Mouse (Mus musculus): Measurements from ENCODE around the gene Pola1. TPM values are rescaled to one million over a fixed set of nuclear protein-coding genes. Genes with fewer than 3 reads are reported as not detected.
"Not testable (repeated sequence)": the region's sequence is repeated elsewhere in the genome, so short reads cannot be mapped to it uniquely, and the experiment has no call there.

Pola1 gene
- total RNA-seq, 2 experiments from 2014 or later, result 17.1 to 23.3 TPM

DNA sequence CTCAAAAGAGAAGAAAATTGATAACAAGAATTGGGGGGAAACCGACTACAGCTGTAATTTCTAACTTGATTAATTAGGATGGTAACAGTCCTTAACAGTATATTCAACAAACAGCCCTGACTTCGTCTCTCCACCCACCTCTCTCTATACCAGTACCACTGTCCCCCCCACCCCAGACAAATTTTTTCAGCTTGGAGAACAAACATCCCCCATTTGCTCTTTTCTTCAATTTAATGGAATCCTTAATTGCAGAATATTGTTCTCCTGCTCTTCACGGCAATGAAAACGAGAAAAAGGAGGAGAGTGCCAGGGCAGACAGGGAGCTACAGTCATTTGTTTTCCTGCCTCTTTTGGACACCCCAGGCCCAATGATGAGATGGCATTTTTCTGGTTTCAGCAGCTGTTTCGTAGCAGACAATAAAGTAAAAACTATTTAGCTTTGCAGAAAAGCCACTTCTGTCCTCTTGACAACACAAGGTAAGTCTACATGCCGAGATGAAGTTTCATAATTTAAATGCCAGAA, 202.2 kb downstream of the Pola1 start:
- DNase-seq, result no peak

- no peak for DNase-seq
Observed at GRCm38 (mm10) chrX:93428956-93429737, 202.8 kb downstream of the Pola1 start.

GRCm38 (mm10) chrX:93400871-93401270, 231.1 kb downstream of the Pola1 start:
- DNase-seq, result not testable (repeated sequence)

- no peak for DNase-seq
Observed at GRCm38 (mm10) chrX:93397089-93397488, 234.9 kb downstream of the Pola1 start.

- DNase-seq, result no peak
Observed at GRCm38 (mm10) chrX:93377285-93377972, 254.5 kb downstream of the Pola1 start.

- no peak for DNase-seq
Observed at GRCm38 (mm10) chrX:93373503-93373902, 258.5 kb downstream of the Pola1 start.

DNA sequence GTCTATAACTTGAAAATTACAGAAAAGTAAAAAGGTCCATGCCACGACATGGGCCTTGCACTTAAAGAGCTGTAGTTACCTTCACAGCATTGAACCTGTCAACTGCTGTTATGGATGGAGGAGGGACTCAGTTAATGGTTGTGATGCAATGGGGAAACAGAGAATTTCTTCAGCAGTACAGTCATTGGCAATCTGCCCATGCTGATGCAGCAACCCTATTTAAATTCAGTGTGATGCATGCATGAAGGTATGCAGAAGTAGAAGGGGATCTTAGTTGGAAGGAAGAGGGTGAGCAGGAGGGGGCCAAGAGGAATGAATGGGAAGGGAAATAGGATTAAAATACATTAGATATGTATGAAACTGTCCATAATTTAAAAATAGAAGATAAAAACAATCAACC, 262.2 kb downstream of the Pola1 start:
- no peak for DNase-seq

DNA sequence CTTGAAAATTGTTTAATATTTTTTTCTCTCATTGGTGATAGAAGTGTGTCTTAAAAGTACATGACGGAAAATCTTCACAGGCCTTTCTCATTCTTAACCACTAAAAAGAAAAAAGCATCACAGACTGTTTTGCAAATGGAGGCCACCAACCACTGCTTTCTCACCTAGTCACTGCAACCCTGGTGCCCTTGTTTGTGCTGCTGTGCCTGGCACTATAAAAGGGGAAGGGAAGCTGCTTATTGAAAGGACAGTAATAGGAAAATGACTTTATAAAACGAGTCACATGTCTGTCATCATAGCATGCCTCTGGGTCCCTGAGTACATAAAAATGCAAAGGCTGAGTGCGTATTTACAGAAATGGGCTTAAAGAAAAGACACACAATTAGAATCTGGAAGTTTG, 263.7 kb downstream of the Pola1 start:
- DNase-seq, result no peak

- no peak for DNase-seq
Observed at GRCm38 (mm10) chrX:93321336-93321735, 310.6 kb downstream of the Pola1 start.

- no peak for DNase-seq
Observed at GRCm38 (mm10) chrX:93319979-93320378, 312.0 kb downstream of the Pola1 start.

- no peak for DNase-seq
Observed at GRCm38 (mm10) chrX:93317577-93317976, 314.4 kb downstream of the Pola1 start.

- DNase-seq, result no peak
Observed at GRCm38 (mm10) chrX:93305780-93306179, 326.2 kb downstream of the Pola1 start.

DNA sequence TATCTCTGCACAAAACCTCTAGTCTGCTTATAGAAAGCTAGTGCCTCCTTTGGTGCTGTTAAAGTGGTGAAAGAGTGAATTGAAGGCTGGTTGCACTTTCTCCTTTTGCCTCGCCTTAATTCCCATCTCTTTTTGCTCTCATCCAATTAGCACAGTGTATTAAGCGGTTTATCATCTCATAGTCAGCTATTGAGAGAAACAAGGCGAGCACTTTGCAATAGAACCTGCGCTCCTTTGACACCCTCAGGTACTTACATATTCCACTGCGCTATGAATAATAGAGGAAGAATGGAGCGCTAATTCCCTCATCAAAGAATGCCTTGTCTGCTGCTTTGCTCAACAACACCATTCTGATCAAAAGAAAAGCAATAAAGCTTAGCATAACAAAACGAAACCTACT, 330.2 kb downstream of the Pola1 start:
- no peak for DNase-seq

DNA sequence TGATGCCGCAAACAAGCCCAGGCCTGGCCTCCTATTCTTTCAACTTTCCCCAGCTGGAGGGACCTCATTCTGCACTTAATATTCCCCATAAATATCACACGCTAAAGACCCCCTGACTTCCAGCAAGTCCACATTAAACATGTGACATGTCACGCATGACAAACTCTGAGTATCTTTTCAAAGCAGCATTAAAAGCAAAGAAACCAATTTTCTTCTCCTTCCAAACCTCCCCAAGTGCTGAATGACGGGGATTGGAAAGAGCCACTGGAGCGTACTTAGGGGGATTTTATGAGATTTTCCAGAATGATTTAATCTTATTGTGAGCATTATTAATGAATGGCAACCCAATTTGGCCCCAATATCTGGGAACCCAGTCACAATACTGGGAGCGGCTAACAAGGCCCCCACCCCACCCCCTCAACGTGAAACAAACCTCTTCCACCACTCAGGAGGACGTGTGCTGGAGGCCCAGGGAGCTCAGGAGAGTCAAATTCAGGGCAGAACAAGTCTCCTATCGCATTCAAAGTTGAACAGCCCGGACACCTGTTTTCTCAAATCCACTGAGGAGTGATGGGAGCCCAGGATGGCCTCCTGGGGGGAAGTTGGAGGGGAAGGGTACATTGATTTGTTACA, 331.7 kb downstream of the Pola1 start:
- DNase-seq, result no peak

DNA sequence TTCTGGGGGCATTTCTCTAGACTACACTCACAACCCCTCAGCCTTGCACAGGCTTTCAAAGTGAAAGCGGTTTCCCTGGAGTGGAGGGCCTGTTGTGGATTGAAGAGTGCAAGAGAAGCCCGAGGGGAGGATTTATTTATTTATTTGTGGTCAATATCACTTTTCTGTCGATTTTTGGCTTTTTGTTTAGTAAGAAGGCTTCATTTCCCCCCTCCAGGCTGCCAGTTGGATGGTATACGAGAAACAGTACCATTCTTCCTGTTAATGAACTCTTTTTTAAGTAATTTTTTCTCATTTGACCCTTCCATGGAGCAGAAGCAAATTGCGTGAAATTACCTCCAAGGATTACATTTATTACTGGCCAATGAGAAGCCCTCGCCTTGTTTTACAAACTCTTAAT, 332.2 kb downstream of the Pola1 start:
- DNase-seq, result no peak

DNA sequence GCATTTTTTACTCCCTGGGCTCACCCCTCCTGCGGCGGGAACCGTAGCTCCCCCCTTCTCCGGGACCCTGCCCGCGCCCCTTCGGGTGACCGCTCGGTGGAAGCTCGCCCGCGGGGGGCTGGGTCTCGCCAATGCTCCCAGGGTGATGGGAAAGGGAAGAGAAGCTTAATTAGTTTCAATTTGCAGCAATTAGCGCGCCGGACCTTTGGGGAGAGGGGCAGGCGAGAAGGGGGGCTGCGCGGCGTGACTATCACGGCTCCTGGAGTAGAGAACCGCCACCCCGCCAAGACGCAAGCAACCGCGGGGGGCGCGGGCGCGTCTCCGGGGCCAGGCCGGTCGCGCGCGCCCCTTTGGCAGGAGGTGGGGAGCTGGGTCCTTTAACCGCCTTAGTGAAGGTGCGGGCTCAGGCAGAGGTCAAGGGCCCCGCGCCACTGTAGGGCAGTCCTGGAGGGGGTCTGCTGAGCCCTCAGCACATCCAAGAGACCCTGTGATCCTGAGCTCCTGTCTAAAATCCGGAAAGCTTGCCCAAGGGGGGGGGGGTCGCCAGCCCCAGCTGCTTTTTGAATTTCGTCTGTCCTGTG, 332.8 kb downstream of the Pola1 start:
- DNase-seq, result no peak

DNA sequence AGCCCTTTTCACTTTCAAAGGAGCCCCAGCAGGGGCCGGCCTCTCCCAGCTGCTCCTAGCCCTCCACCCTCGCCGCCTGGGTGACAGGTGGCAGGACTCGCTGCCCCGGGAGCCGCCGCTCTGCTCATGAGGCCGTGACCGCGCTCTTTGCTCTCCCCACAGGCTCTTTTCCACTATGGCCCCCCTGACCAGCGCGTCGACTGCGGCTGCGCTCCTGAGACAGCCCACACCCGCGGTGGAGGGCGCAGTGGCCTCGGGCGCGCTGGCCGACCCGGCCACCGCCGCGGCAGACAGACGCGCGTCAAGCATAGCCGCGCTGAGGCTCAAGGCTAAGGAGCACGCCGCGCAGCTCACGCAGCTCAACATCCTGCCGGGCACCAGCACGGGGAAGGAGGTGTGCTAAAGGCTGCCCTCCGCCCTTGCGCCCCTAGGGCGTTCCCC, 334.9 kb downstream of the Pola1 start:
- no peak for DNase-seq

DNA sequence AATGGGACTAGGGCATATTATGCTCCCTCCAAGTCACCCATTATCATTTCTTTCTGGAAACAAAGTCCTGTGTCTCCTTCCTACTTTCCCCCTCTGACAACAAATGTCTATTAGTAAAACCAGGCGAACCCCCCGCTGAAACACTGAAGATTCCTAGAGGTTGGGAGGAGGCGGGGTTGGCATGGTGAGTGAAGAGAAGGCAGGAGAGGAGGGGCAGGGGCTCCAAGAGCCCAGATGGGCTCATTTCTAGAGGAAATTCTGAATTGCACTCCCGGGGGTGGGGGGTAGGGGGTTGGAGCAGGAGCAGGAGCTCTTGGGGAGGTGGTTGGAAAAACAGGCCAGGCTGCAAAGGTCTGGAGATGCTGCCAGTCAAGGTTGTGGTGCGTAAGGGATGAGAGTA, 336.1 kb downstream of the Pola1 start:
- no peak for DNase-seq

- no peak for DNase-seq
Observed at GRCm38 (mm10) chrX:93294736-93295490, 337.0 kb downstream of the Pola1 start.

GRCm38 (mm10) chrX:93292031-93292430, 339.9 kb downstream of the Pola1 start:
- no peak for DNase-seq

DNA sequence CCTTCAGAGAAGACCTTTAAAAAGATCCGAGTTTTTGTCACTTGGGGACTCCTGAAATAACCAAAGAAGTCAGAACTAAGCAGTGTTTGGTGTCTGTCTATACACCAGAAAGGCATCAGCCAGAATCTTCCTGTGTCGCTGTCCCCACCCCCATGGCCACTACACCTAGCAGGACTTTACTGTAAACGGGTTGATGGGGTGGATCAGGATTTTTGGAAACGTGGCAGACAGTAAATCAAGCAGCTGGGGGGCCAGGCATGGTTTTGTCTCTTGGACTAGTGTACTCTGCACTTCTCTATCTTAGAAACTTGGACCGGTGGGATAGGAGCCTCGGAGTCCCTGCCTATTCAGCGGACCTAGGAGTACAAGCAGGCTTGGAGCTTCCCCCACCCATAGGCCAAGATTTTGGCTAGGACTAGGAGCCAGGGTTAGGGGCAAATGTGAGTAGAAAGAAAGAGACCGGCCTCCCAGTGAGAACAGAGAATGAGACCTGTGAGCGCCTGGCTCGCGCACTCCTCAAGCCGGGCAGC, 342.0 kb downstream of the Pola1 start:
- no peak for DNase-seq

DNA sequence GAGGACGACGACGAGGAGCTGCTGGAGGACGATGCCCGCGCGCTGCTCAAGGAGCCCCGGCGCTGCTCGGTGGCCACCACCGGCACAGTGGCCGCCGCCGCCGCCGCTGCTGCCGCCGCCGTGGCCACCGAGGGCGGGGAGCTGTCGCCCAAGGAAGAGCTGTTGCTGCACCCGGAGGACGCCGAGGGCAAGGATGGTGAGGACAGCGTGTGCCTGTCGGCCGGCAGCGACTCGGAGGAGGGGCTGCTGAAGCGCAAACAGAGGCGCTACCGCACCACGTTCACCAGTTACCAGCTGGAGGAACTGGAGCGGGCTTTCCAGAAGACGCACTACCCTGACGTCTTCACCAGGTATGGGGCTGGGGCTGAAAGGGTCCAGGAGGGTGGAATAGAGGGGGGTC, 342.9 kb downstream of the Pola1 start:
- DNase-seq, result no peak
